In genomic region chr1:85751494-85751893, GRCm38 (mm10) we compare ENCODE assay signal across 8 mouse cellular contexts. TPM values are rescaled to one million over a fixed set of nuclear protein-coding genes. Genes with fewer than 3 reads are reported as not detected.
A peak's percentile ranks its signal among the peaks of the same experiment; 100 is the strongest.
DNase-seq lines count a peak whose midpoint lies in the region; ATAC-seq lines count a peak whose summit lies in the region.

No protein-coding gene starts in this region.

- H3K4me1 ChIP-seq in forebrain, embryonic 10.5 days: peaks cover 15% of the 10 kb centered on the region
- H3K4me1 ChIP-seq in forebrain, embryonic 16.5 days (replicated peaks; ENCODE audit: control insufficient read depth, insufficient read depth, low read length): no peaks in the 10 kb centered on the region
- H3K4me1 ChIP-seq in megakaryocyte, embryonic 14.5 days: peaks cover 39% of the 10 kb centered on the region
- peaks cover 7% of the 10 kb centered on the region; the same call in 1 of the 2 replicates for H3K4me1 ChIP-seq in stomach, embryonic 15.5 days

- H3K9ac ChIP-seq in forebrain, embryonic 16.5 days (replicated peaks; ENCODE audit: low read depth, low read length): no peak overlapping the region
- no peak overlapping the region for H3K9ac ChIP-seq in stomach, embryonic 15.5 days

- peak overlapping the region; percentile 54 for H3K27ac ChIP-seq in forebrain, embryonic 10.5 days
- H3K27ac ChIP-seq in forebrain, embryonic 16.5 days (ENCODE audit: low read length): no peak overlapping the region
- H3K27ac ChIP-seq in stomach, embryonic 15.5 days: no peak overlapping the region

- H3K36me3 ChIP-seq in forebrain, embryonic 10.5 days (replicated peaks): no peaks in the 10 kb centered on the region
- no peaks in the 10 kb centered on the region for H3K36me3 ChIP-seq in forebrain, embryonic 16.5 days (ENCODE audit: control insufficient read depth, insufficient read depth)
- no peaks in the 10 kb centered on the region for H3K36me3 ChIP-seq in megakaryocyte, embryonic 14.5 days (replicated peaks; ENCODE audit: low read length)
- no peaks in the 10 kb centered on the region for H3K36me3 ChIP-seq in stomach, embryonic 15.5 days

- no peak for ATAC-seq in forebrain, embryonic 16.5 days
- ATAC-seq in stomach, embryonic 15.5 days (ENCODE audit: insufficient read depth, low FRiP score, low read depth): peak; percentile 43

- no peaks in the 10 kb centered on the region for H3K9me3 ChIP-seq in forebrain, embryonic 10.5 days
- H3K9me3 ChIP-seq in forebrain, embryonic 16.5 days (ENCODE audit: control insufficient read depth, low read length): no peaks in the 10 kb centered on the region
- H3K9me3 ChIP-seq in megakaryocyte, embryonic 14.5 days: no peaks in the 10 kb centered on the region
- H3K9me3 ChIP-seq in stomach, embryonic 15.5 days: no peaks in the 10 kb centered on the region

- no peak overlapping the region for H3K4me2 ChIP-seq in forebrain, embryonic 16.5 days (ENCODE audit: low read length)
- no peak overlapping the region for H3K4me2 ChIP-seq in stomach, embryonic 15.5 days

- 70% methylated on average over 6 of the region's 6 CpGs for WGBS in forebrain, embryonic 10.5 days
- 53% methylated on average over 6 of the region's 6 CpGs for WGBS in forebrain, embryonic 16.5 days
- WGBS in stomach, embryonic 15.5 days: 53% methylated on average over 6 of the region's 6 CpGs

- H3K27me3 ChIP-seq in forebrain, embryonic 10.5 days (ENCODE audit: poor library complexity, severe bottlenecking): no peaks in the 10 kb centered on the region
- H3K27me3 ChIP-seq in forebrain, embryonic 16.5 days (replicated peaks; ENCODE audit: control insufficient read depth, insufficient read depth, low read length): no peaks in the 10 kb centered on the region
- H3K27me3 ChIP-seq in megakaryocyte, embryonic 14.5 days (replicated peaks): peaks cover 4% of the 10 kb centered on the region
- H3K27me3 ChIP-seq in stomach, embryonic 15.5 days (replicated peaks): no peaks in the 10 kb centered on the region

- no peak overlapping the region for H3K4me3 ChIP-seq in forebrain, embryonic 10.5 days
- H3K4me3 ChIP-seq in forebrain, embryonic 16.5 days (replicated peaks; ENCODE audit: low read length): no peak overlapping the region
- peak overlapping the region; percentile 77 for H3K4me3 ChIP-seq in megakaryocyte, embryonic 14.5 days (replicated peaks)
- H3K4me3 ChIP-seq in stomach, embryonic 15.5 days (replicated peaks): no peak overlapping the region

- no peak for DNase-seq in forebrain, embryonic 10.5 days (ENCODE audit: extremely low spot score, low spot score)
- DNase-seq in adrenal gland, postnatal 36 days: peak; percentile 39 to 62
- peak; percentile 43 to 68 for DNase-seq in heart, adult 18-20 months
- DNase-seq in kidney, postnatal 10 days: peak; percentile 27
- DNase-seq in layer of hippocampus, postnatal 36 days: no peak

RNA-seq across cellular contexts. Expression of gene A630001G21Rik, which starts 26.9 kb away (rescaled TPM):
- 0.51 and 0.65 TPM in 2 replicates for polyA plus RNA-seq in forebrain, embryonic 10.5 days (2016; fragmentation: Nextera tagmentation; extraction: Ambion mirVana)
- 0.32 and 0.81 TPM in 2 replicates for polyA plus RNA-seq in forebrain, embryonic 16.5 days (2015; fragmentation: Nextera tagmentation; extraction: Ambion mirVana)
- under 1 TPM; 0.56 to 0.86 TPM for total RNA-seq in adrenal gland, postnatal 36 days (2021)
- total RNA-seq in heart, adult 18-20 months (2021): under 1 TPM; 0.65 to 0.82 TPM
- 5.2 TPM in 1 of 2 replicates, not detected in the other for polyA plus RNA-seq in megakaryocyte, embryonic 14.5 days (2012; ENCODE audit: insufficient read depth, low replicate concordance)
- 1.4 and 1.7 TPM in 2 replicates for polyA plus RNA-seq in stomach, embryonic 15.5 days (2015; fragmentation: Nextera tagmentation; extraction: Ambion mirVana)
- total RNA-seq in layer of hippocampus, postnatal 36 days (2021): under 1 TPM; 0.38 to 0.52 TPM

RNA-seq across cellular contexts. Expression of gene Cab39, which starts 41.7 kb away (rescaled TPM):
- 34.0 TPM in 2 replicates for polyA plus RNA-seq in forebrain, embryonic 10.5 days (2016; fragmentation: Nextera tagmentation; extraction: Ambion mirVana)
- 47.1 and 50.2 TPM in 2 replicates for polyA plus RNA-seq in forebrain, embryonic 16.5 days (2015; fragmentation: Nextera tagmentation; extraction: Ambion mirVana)
- total RNA-seq in adrenal gland, postnatal 36 days (2021): 100 to 1,000 TPM; 115 to 138 TPM
- total RNA-seq in heart, adult 18-20 months (2021): 100 to 1,000 TPM; 118 to 119 TPM
- polyA plus RNA-seq in megakaryocyte, embryonic 14.5 days (2012; ENCODE audit: insufficient read depth, low replicate concordance): 9.3 and 12.9 TPM in 2 replicates
- 30.6 and 31.4 TPM in 2 replicates for polyA plus RNA-seq in stomach, embryonic 15.5 days (2015; fragmentation: Nextera tagmentation; extraction: Ambion mirVana)
- total RNA-seq in layer of hippocampus, postnatal 36 days (2021): 100 to 1,000 TPM; 142 to 153 TPM

Comparison
In these comparisons a context has a peak if more than half of its experiments do, and no peak if none do; other contexts are left out.
1. DNase-seq: peak in adrenal gland, postnatal 36 days (2 of 2), heart, adult 18-20 months (2 of 2) and kidney, postnatal 10 days (single experiment); none in forebrain, embryonic 10.5 days (single experiment) and layer of hippocampus, postnatal 36 days (0 of 2).